In the genomic region with DNA sequence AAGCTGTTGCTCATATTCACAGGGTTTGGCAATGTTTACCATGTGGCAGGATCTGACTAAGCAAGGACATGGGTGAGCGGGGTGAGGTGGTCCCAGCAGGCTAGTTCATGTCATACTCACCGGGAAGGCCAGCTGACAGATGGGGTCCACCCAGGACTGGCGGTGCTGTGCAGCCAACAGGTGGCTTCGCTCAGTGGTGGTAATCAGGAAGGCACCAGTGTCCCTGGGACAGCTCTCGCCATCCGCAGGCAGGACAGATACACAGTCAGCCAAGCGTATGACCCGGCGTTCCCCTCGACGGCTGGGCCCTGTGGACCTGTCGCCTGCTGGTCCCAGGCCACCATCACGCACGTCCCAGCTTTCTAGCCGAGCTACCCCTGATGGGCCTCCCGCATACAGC, we compare ENCODE assay signal across 18 mouse cellular contexts. TPM values are rescaled to one million over a fixed set of nuclear protein-coding genes. Genes with fewer than 3 reads are reported as not detected.
DNase-seq lines count a peak whose midpoint lies in the region; ATAC-seq and TF ChIP-seq lines count a peak whose summit lies in the region.
"Had no signal": no experiment of that assay in that cellular context is flagged by ENCODE, and none has a peak within 500 bp of the region (broad histone marks: within the 10 kb centered on the region; RNA-seq: fewer than 3 reads in every experiment).

No protein-coding gene starts in this region.

- H3K9me3 ChIP-seq in megakaryocyte, embryonic 14.5 days: no peaks in the 10 kb centered on the region
- H3K9me3 ChIP-seq in liver, embryonic 11.5 days (ENCODE audit: control insufficient read depth, low read length): no peaks in the 10 kb centered on the region
- H3K9me3 ChIP-seq: heart, embryonic 12.5 days; neural tube, embryonic 12.5 days; stomach, embryonic 15.5 days had no signal

- ATAC-seq in megakaryocyte, adult 5-6 weeks (ENCODE audit: poor library complexity, severe bottlenecking): no peak
- no peak for ATAC-seq in liver, embryonic 11.5 days (replicated peaks; ENCODE audit: low FRiP score)

- peak overlapping the region; percentile 7; the same call in 1 of the 2 replicates for H3K4me2 ChIP-seq in liver, embryonic 11.5 days
- H3K4me2 ChIP-seq: heart, embryonic 12.5 days; midbrain, embryonic 11.5 days; neural tube, embryonic 12.5 days; stomach, embryonic 15.5 days had no signal

- intact Hi-C loops in heart, adult 2 months (cut with DNase I): no loop called here

- H3K79me2 ChIP-seq in heart, adult 2 months (replicated peaks; ENCODE audit: control insufficient read depth, insufficient read depth, low read length): no peaks in the 10 kb centered on the region

- TF ChIP-seq EP300 in heart, adult 2 months (IDR thresholded peaks at IDR 0.05; ENCODE audit: insufficient read depth, low read depth, low read length): no peak

- H3K4me1 ChIP-seq in heart, adult 2 months (ENCODE audit: control insufficient read depth, insufficient read depth, low read length): peaks cover 9% of the 10 kb centered on the region
- peaks cover 88% of the 10 kb centered on the region for H3K4me1 ChIP-seq in megakaryocyte, embryonic 14.5 days
- peaks cover 30% of the 10 kb centered on the region for H3K4me1 ChIP-seq in liver, embryonic 11.5 days (replicated peaks; ENCODE audit: control insufficient read depth, insufficient read depth, low read length)
- H3K4me1 ChIP-seq in spleen, adult 2 months (ENCODE audit: control insufficient read depth, insufficient read depth, insufficient read length): peaks cover 23% of the 10 kb centered on the region; the same call in 1 of the 2 replicates
- peaks cover 6% of the 10 kb centered on the region; the same call in 1 of the 2 replicates for H3K4me1 ChIP-seq in thymus, adult 2 months (replicated peaks; ENCODE audit: control insufficient read depth, insufficient read depth, low read length)
- H3K4me1 ChIP-seq: neural tube, embryonic 12.5 days; stomach, embryonic 15.5 days had no signal

- H3K4me3 ChIP-seq in heart, adult 2 months: no peak overlapping the region
- peak overlapping the region; percentile 86 for H3K4me3 ChIP-seq in megakaryocyte, embryonic 14.5 days (replicated peaks)
- H3K4me3 ChIP-seq in liver, embryonic 11.5 days (ENCODE audit: low read depth, low read length): no peak overlapping the region
- peak overlapping the region; percentile 69 for H3K4me3 ChIP-seq in spleen, adult 2 months (ENCODE audit: extremely low read depth, insufficient read depth, insufficient read length)
- H3K4me3 ChIP-seq in thymus, adult 2 months (ENCODE audit: control insufficient read depth, insufficient read depth, low read length): no peak overlapping the region
- H3K4me3 ChIP-seq: heart, embryonic 12.5 days; neural tube, embryonic 12.5 days had no signal

- H3K27me3 ChIP-seq in heart, adult 2 months (ENCODE audit: control insufficient read depth, insufficient read depth, low read length): no peaks in the 10 kb centered on the region
- no peaks in the 10 kb centered on the region for H3K27me3 ChIP-seq in megakaryocyte, embryonic 14.5 days (replicated peaks)
- H3K27me3 ChIP-seq in liver, embryonic 11.5 days (replicated peaks; ENCODE audit: control insufficient read depth, insufficient read depth, low read length): no peaks in the 10 kb centered on the region
- no peaks in the 10 kb centered on the region for H3K27me3 ChIP-seq in spleen, adult 2 months (ENCODE audit: control insufficient read depth, insufficient read depth, low read length)
- H3K27me3 ChIP-seq in thymus, adult 2 months (ENCODE audit: control insufficient read depth, insufficient read depth, low read length): no peaks in the 10 kb centered on the region
- H3K27me3 ChIP-seq: neural tube, embryonic 12.5 days; stomach, embryonic 15.5 days had no signal

- H3K27ac ChIP-seq in heart, adult 2 months: no peak overlapping the region
- peak overlapping the region; percentile 64 for H3K27ac ChIP-seq in liver, embryonic 11.5 days (ENCODE audit: low read depth, low read length)
- peak overlapping the region; percentile 99 for H3K27ac ChIP-seq in spleen, adult 2 months (ENCODE audit: insufficient read depth, low read length)
- H3K27ac ChIP-seq in thymus, adult 2 months (ENCODE audit: control insufficient read depth, insufficient read depth, low read length): no peak overlapping the region
- H3K27ac ChIP-seq: neural tube, embryonic 12.5 days; stomach, embryonic 15.5 days had no signal

- no peak for TF ChIP-seq CTCF in heart, adult 2 months (IDR thresholded peaks at IDR 0.05)
- no peak; the same call in 1 of the 2 replicates for TF ChIP-seq CTCF in spleen, adult 2 months (IDR thresholded peaks at IDR 0.05; ENCODE audit: extremely low read depth, insufficient read depth, insufficient read length, insufficient replicate concordance)
- TF ChIP-seq CTCF in thymus, adult 2 months (IDR thresholded peaks at IDR 0.05; ENCODE audit: borderline replicate concordance, control insufficient read depth, extremely low read depth, insufficient read depth, low read length, poor library complexity): no peak

- H3K9ac ChIP-seq in heart, adult 2 months (ENCODE audit: low read depth, low read length): peak overlapping the region; percentile 5; the same call in 1 of the 2 replicates
- peak overlapping the region; percentile 5; the same call in 1 of the 2 replicates for H3K9ac ChIP-seq in liver, embryonic 11.5 days (ENCODE audit: low read depth, low read length)
- H3K9ac ChIP-seq: heart, embryonic 12.5 days; neural tube, embryonic 12.5 days; stomach, embryonic 15.5 days had no signal

- peak in 1 of 2 experiments; percentile 20 for DNase-seq in heart, adult 2 months
- DNase-seq in heart, adult 8-10 months (ENCODE audit: low spot score): no peak
- no peak for DNase-seq in liver, embryonic 11.5 days (ENCODE audit: low spot score)
- no peak for DNase-seq in spleen, adult 2 months (ENCODE audit: low read depth in 1 of 2, low spot score in 2 of 2)
- DNase-seq in right cerebral cortex, postnatal 25 days: no peak
- DNase-seq in thymus, adult 2 months: no peak
- DNase-seq: cerebellum, adult 9-11 months; gastrocnemius, postnatal 25 days; heart, postnatal 36 days; kidney, adult 8-10 months; kidney, postnatal 36 days had no signal

- no peaks in the 10 kb centered on the region for H3K36me3 ChIP-seq in heart, adult 2 months (ENCODE audit: control insufficient read depth, insufficient read depth, low read length)
- H3K36me3 ChIP-seq in megakaryocyte, embryonic 14.5 days (replicated peaks; ENCODE audit: low read length): peaks cover 73% of the 10 kb centered on the region
- peaks cover 24% of the 10 kb centered on the region; the same call in 1 of the 2 replicates for H3K36me3 ChIP-seq in liver, embryonic 11.5 days (ENCODE audit: control insufficient read depth, insufficient read depth, low read length)
- peaks cover 33% of the 10 kb centered on the region for H3K36me3 ChIP-seq in spleen, adult 2 months (ENCODE audit: control insufficient read depth, insufficient read depth, low read length)
- H3K36me3 ChIP-seq in thymus, adult 2 months (ENCODE audit: control insufficient read depth, insufficient read depth, low read length): peaks cover 15% of the 10 kb centered on the region

- WGBS in heart, adult 2 months: 77% methylated on average over 16 of the region's 16 CpGs
- WGBS in liver, embryonic 11.5 days: 81% methylated on average over 16 of the region's 16 CpGs
- WGBS in spleen, adult 2 months: 43% methylated on average over 16 of the region's 16 CpGs
- 94% methylated on average over 16 of the region's 16 CpGs for WGBS in thymus, adult 2 months

- TF ChIP-seq POLR2A in heart, adult 2 months (IDR thresholded peaks at IDR 0.05; ENCODE audit: insufficient read depth, low read depth, low read length): no peak
- no peak for TF ChIP-seq POLR2A in spleen, adult 2 months (IDR thresholded peaks at IDR 0.05; ENCODE audit: low read depth, low read length)
- no peak for TF ChIP-seq POLR2A in thymus, adult 2 months (IDR thresholded peaks at IDR 0.05; ENCODE audit: control insufficient read depth, extremely low read depth, insufficient read depth, low read length, poor library complexity)

RNA-seq across cellular contexts. Expression of gene Dok3, which starts 1.9 kb away (rescaled TPM):
- total RNA-seq in heart, adult 2 months (2021): 1 to 10 TPM; 1.9 to 2.4 TPM
- 3.7 and 7.3 TPM in 2 replicates for polyA plus RNA-seq in heart, adult 2 months (2012; rRNA removed)
- total RNA-seq in heart, adult 8-10 months (2022): 1 to 10 TPM in 3 of 4 experiments, under 1 TPM in 1; 0.97 to 3.8 (median 1.4) TPM
- polyA plus RNA-seq in megakaryocyte, embryonic 14.5 days (2012; ENCODE audit: insufficient read depth, low replicate concordance): 35.5 and 98.6 TPM in 2 replicates
- 73.6 and 80.6 TPM in 2 replicates for total RNA-seq in megakaryocyte, adult 5-6 weeks (2015)
- total RNA-seq in megakaryocyte, adult 5-6 weeks (2017): 81.2 and 88.6 TPM in 2 replicates
- polyA plus RNA-seq in liver, embryonic 11.5 days (2014; fragmentation: Nextera tagmentation; extraction: Ambion mirVana): 4.3 and 6.0 TPM in 2 replicates
- polyA plus RNA-seq in spleen, adult 2 months (2012; rRNA removed): 248 and 364 TPM in 2 replicates
- 18.2 and 21.9 TPM in 2 replicates for polyA plus RNA-seq in thymus, adult 2 months (2012; rRNA removed)

RNA-seq across cellular contexts. Expression of gene Ddx41, which starts 9.2 kb away (rescaled TPM):
- 10 to 100 TPM; 13.0 to 13.9 TPM for total RNA-seq in heart, adult 2 months (2021)
- 20.7 and 21.1 TPM in 2 replicates for polyA plus RNA-seq in heart, adult 2 months (2012; rRNA removed)
- total RNA-seq in heart, adult 8-10 months (2022): 10 to 100 TPM; 11.8 to 17.0 (median 13.7) TPM
- polyA plus RNA-seq in megakaryocyte, embryonic 14.5 days (2012; ENCODE audit: insufficient read depth, low replicate concordance): 49.7 and 52.6 TPM in 2 replicates
- 16.2 and 20.9 TPM in 2 replicates for total RNA-seq in megakaryocyte, adult 5-6 weeks (2015)
- 41.4 and 56.6 TPM in 2 replicates for total RNA-seq in megakaryocyte, adult 5-6 weeks (2017)
- 62.9 and 64.6 TPM in 2 replicates for polyA plus RNA-seq in liver, embryonic 11.5 days (2014; fragmentation: Nextera tagmentation; extraction: Ambion mirVana)
- polyA plus RNA-seq in spleen, adult 2 months (2012; rRNA removed): 101 and 113 TPM in 2 replicates
- polyA plus RNA-seq in thymus, adult 2 months (2012; rRNA removed): 97.8 and 100.0 TPM in 2 replicates

RNA-seq across cellular contexts. Expression of gene Pdlim7, which starts 13.7 kb away (rescaled TPM):
- 10 to 100 TPM; 46.9 to 54.0 TPM for total RNA-seq in heart, adult 2 months (2021)
- 86.3 and 98.2 TPM in 2 replicates for polyA plus RNA-seq in heart, adult 2 months (2012; rRNA removed)
- 10 to 100 TPM; 38.4 to 49.4 (median 49.0) TPM for total RNA-seq in heart, adult 8-10 months (2022)
- polyA plus RNA-seq in megakaryocyte, embryonic 14.5 days (2012; ENCODE audit: insufficient read depth, low replicate concordance): 681 and 731 TPM in 2 replicates
- 23.8 and 25.9 TPM in 2 replicates for total RNA-seq in megakaryocyte, adult 5-6 weeks (2015)
- 9.4 and 12.4 TPM in 2 replicates for total RNA-seq in megakaryocyte, adult 5-6 weeks (2017)
- 86.4 and 94.6 TPM in 2 replicates for polyA plus RNA-seq in liver, embryonic 11.5 days (2014; fragmentation: Nextera tagmentation; extraction: Ambion mirVana)
- polyA plus RNA-seq in spleen, adult 2 months (2012; rRNA removed): 38.3 and 46.2 TPM in 2 replicates
- polyA plus RNA-seq in thymus, adult 2 months (2012; rRNA removed): 25.6 and 29.5 TPM in 2 replicates

RNA-seq across cellular contexts. Expression of gene Dbn1, which starts 39.3 kb away (rescaled TPM):
- total RNA-seq in heart, adult 2 months (2021): 1 to 10 TPM; 4.8 to 9.3 TPM
- polyA plus RNA-seq in heart, adult 2 months (2012; rRNA removed): 10.4 and 11.5 TPM in 2 replicates
- total RNA-seq in heart, adult 8-10 months (2022): 1 to 10 TPM; 3.8 to 6.4 (median 5.1) TPM
- 1.8 and 5.0 TPM in 2 replicates for polyA plus RNA-seq in megakaryocyte, embryonic 14.5 days (2012; ENCODE audit: insufficient read depth, low replicate concordance)
- 0.18 TPM in 1 of 2 replicates, not detected in the other for total RNA-seq in megakaryocyte, adult 5-6 weeks (2015)
- total RNA-seq in megakaryocyte, adult 5-6 weeks (2017): 0.57 and 2.9 TPM in 2 replicates
- polyA plus RNA-seq in liver, embryonic 11.5 days (2014; fragmentation: Nextera tagmentation; extraction: Ambion mirVana): 64.9 and 69.0 TPM in 2 replicates
- polyA plus RNA-seq in spleen, adult 2 months (2012; rRNA removed): 12.8 and 14.2 TPM in 2 replicates
- 7.8 and 9.8 TPM in 2 replicates for polyA plus RNA-seq in thymus, adult 2 months (2012; rRNA removed)
- total RNA-seq: monocyte, adult 5-6 weeks had no signal

RNA-seq across cellular contexts. Expression of gene Fam193b, which starts 43.7 kb away (rescaled TPM):
- total RNA-seq in heart, adult 2 months (2021): 10 to 100 TPM; 11.2 to 13.0 TPM
- polyA plus RNA-seq in heart, adult 2 months (2012; rRNA removed): 43.9 and 46.1 TPM in 2 replicates
- 10 to 100 TPM; 11.5 to 18.3 (median 13.6) TPM for total RNA-seq in heart, adult 8-10 months (2022)
- polyA plus RNA-seq in megakaryocyte, embryonic 14.5 days (2012; ENCODE audit: insufficient read depth, low replicate concordance): 64.4 and 77.7 TPM in 2 replicates
- 29.7 and 35.4 TPM in 2 replicates for total RNA-seq in megakaryocyte, adult 5-6 weeks (2015)
- total RNA-seq in megakaryocyte, adult 5-6 weeks (2017): 19.1 and 26.4 TPM in 2 replicates
- polyA plus RNA-seq in liver, embryonic 11.5 days (2014; fragmentation: Nextera tagmentation; extraction: Ambion mirVana): 18.7 and 25.3 TPM in 2 replicates
- 119 and 122 TPM in 2 replicates for polyA plus RNA-seq in spleen, adult 2 months (2012; rRNA removed)
- 381 and 409 TPM in 2 replicates for polyA plus RNA-seq in thymus, adult 2 months (2012; rRNA removed)

Comparison
In these comparisons a context has a peak if more than half of its experiments do, and no peak if none do; other contexts are left out.
1. H3K27ac ChIP-seq: peak in liver, embryonic 11.5 days (single experiment) and spleen, adult 2 months (single experiment); none in heart, adult 2 months (single experiment) and thymus, adult 2 months (single experiment).
2. H3K4me3 ChIP-seq: peak in megakaryocyte, embryonic 14.5 days (single experiment) and spleen, adult 2 months (single experiment); none in heart, adult 2 months (single experiment), liver, embryonic 11.5 days (single experiment) and thymus, adult 2 months (single experiment).